Mouse (Mus musculus): ENCODE measurements around the gene Sprr2a2. TPM values are rescaled to one million over a fixed set of nuclear protein-coding genes. Genes with fewer than 3 reads are reported as not detected.
A peak's percentile ranks its signal among the peaks of the same experiment; 100 is the strongest.
"Not testable (repeated sequence)": the region's sequence is repeated elsewhere in the genome, so short reads cannot be mapped to it uniquely, and the experiment has no call there.

Gene Sprr2a2
- polyA plus RNA-seq (2012; rRNA removed): 83.9 and 143 TPM in 2 replicates

DNA sequence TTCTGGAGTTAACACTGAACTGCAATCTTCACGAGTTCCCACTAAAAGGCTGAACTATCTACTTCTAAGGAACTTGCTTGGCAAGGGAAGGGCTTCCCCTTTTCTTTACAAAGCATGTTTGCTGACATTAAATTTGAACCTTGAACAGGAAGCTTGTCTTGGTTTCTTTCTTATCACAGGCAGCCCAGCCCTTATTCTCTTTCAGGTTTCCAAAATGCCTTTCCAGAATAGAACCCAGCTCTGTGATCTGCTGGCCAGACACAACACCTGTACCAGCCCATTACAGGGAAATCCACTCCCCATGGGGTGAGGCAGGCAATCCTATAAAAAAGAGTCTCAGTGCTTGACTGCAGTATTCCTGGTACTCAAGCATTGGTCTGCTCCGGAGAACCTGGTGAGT lies at the start of gene Sprr2a2, which contains the start of gene Sprr2a1:
TSS of gene Sprr2a2 (plus strand) at position 352 of the 400 bp plus-strand sequence.
TSS of gene Sprr2a1 (plus strand) at position 231 of the 400 bp plus-strand sequence.
- H3K27ac ChIP-seq (ENCODE audit: insufficient read depth, low read depth, low read length); H3K4me3 ChIP-seq (ENCODE audit: insufficient read depth, low read depth, low read length); H3K36me3 ChIP-seq (ENCODE audit: control insufficient read depth, insufficient read depth, low read length); DNase-seq; H3K4me1 ChIP-seq (ENCODE audit: control insufficient read depth, insufficient read depth, low read length); H3K27me3 ChIP-seq (replicated peaks; ENCODE audit: control insufficient read depth, insufficient read depth, low read length): not testable (repeated sequence)
- WGBS: no CpG with 5 or more reads among the region's 2 CpGs

- Histone ChIP-seq H3K27ac (ENCODE audit: insufficient read depth, low read depth, low read length) (no peak overlapping the region), H3K27me3 (replicated peaks; ENCODE audit: control insufficient read depth, insufficient read depth, low read length) (no peaks in the 10 kb centered on the region), H3K36me3 (ENCODE audit: control insufficient read depth, insufficient read depth, low read length) (no peaks in the 10 kb centered on the region), H3K4me1 (ENCODE audit: control insufficient read depth, insufficient read depth, low read length) (no peaks in the 10 kb centered on the region), H3K4me3 (ENCODE audit: insufficient read depth, low read depth, low read length) (no peak overlapping the region)
- 53% methylated on average over 3 of the region's 3 CpGs for WGBS
- DNase-seq: peak; percentile 24
- TF ChIP-seq CTCF (conservative IDR thresholded peaks at IDR 0.05; ENCODE audit: insufficient read depth, insufficient read length, low read depth, low read length) (no peak), POLR2A (IDR thresholded peaks at IDR 0.05; ENCODE audit: low read depth, low read length) (no peak)
Measured at GRCm38 (mm10) chr3:92169847-92170246, 45.9 kb upstream of the Sprr2a2 start.

DNA sequence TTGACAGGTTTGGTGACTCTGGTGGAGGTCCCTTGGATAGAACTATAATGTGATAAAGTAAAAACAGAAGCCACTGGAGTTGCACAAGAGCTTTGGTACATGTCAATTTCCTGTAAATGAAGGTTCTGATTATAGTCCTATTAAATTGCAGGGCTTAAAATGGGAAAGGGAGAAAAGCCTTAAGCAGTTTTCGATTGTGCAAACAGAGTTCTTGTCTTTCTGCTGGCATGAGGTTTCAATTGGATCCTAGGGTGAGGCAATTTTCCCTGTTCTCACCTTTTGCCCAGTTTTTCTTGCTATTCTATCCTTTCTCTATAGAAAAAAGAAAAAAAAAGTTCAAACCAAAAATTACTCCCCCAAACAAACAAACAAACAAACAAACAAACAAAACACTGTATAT lies 38.8 kb upstream of the Sprr2a2 start:
- Histone ChIP-seq H3K27me3 (replicated peaks; ENCODE audit: control insufficient read depth, insufficient read depth, low read length) (no peaks in the 10 kb centered on the region), H3K4me1 (ENCODE audit: control insufficient read depth, insufficient read depth, low read length) (no peaks in the 10 kb centered on the region), H3K36me3 (ENCODE audit: control insufficient read depth, insufficient read depth, low read length) (no peaks in the 10 kb centered on the region), H3K27ac (ENCODE audit: insufficient read depth, low read depth, low read length) (no peak overlapping the region), H3K4me3 (ENCODE audit: insufficient read depth, low read depth, low read length) (no peak overlapping the region)
- TF ChIP-seq CTCF (conservative IDR thresholded peaks at IDR 0.05; ENCODE audit: insufficient read depth, insufficient read length, low read depth, low read length) (no peak), POLR2A (IDR thresholded peaks at IDR 0.05; ENCODE audit: low read depth, low read length) (no peak)
- WGBS: 72% methylated on average over 1 of the region's 1 CpGs
- no peak for DNase-seq

DNA sequence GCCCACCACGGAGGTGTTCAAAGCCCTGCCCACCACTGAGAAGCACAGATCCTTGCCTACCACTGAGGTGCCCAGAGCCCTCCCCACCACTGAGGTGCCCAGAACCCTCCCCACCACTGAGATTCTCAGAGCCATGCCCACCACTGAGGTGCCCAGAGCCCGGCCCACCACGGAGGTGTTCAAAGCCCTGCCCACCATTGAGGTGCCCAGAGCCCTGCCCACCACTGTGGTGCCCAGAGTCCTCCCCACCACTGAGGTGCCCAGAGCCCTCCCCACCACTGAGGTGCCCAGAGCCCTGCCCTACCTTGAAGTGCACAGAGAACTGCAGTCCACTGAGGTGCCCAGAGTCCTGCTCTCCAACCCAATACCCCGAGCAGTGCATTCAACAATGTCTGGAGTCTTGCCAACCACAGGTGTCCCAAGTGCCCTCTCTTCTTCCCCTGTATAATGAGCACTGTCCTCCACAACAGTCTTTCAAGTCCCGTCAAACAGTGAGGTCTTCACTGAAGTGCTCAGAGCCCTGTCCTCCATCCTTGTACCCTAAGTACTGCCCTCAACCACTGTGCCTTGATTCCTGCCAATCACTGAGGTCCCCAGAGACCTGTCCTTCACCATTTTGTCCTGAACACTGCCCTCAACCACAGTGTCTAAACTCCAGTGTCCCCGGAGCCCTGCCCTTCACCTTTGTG lies 20.1 kb upstream of the Sprr2a2 start:
- no peak for DNase-seq
- no peaks in the 10 kb centered on the region for H3K36me3 ChIP-seq (ENCODE audit: control insufficient read depth, insufficient read depth, low read length)
- no peak overlapping the region for H3K27ac ChIP-seq (ENCODE audit: insufficient read depth, low read depth, low read length)
- 84% methylated on average over 6 of the region's 6 CpGs for WGBS
- H3K27me3 ChIP-seq (replicated peaks; ENCODE audit: control insufficient read depth, insufficient read depth, low read length): no peaks in the 10 kb centered on the region
- TF ChIP-seq POLR2A (IDR thresholded peaks at IDR 0.05; ENCODE audit: low read depth, low read length) (no peak), CTCF (conservative IDR thresholded peaks at IDR 0.05; ENCODE audit: insufficient read depth, insufficient read length, low read depth, low read length) (no peak)
- no peaks in the 10 kb centered on the region for H3K4me1 ChIP-seq (ENCODE audit: control insufficient read depth, insufficient read depth, low read length)
- H3K4me3 ChIP-seq (ENCODE audit: insufficient read depth, low read depth, low read length): no peak overlapping the region

DNA sequence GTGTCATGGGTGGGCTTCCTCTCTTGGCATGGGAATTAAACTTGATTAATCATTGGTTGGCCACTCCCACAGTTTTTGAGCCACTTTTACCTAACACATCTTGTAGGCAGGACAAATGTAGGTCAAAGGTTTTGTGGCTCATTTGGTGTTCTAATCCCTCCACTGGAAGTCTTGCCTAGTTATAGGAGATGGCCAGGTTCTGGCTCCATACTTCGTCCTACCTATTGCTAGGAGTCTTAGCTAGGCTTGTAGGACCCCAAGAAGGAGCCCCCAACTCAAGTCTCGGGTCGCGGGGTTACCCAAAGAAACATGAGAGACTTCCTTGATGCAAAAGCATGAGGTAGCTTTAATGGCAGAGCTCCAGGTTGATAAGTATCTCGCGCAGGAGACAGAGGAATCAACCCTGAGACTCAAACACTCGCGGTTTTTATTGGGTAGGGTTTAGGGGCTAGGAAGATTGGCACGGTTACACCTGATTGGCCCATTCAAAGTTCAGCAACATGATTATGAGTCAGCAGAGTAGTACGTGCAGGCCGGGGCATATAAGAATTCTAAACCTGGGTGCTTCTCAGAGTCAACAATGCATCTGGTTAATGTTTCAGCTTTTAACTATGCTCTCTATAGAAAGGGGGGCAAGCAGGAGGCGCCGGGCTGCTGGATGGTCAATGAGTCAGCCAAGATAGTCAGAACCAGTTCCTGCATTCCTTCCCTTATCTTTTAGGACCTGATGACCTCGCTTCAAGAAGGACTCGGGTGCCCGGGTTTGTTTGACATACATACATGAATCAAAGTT lies 4.4 kb upstream of the Sprr2a2 start:
- H3K4me1 ChIP-seq (ENCODE audit: control insufficient read depth, insufficient read depth, low read length); H3K4me3 ChIP-seq (ENCODE audit: insufficient read depth, low read depth, low read length); H3K36me3 ChIP-seq (ENCODE audit: control insufficient read depth, insufficient read depth, low read length); H3K27ac ChIP-seq (ENCODE audit: insufficient read depth, low read depth, low read length); H3K27me3 ChIP-seq (replicated peaks; ENCODE audit: control insufficient read depth, insufficient read depth, low read length); DNase-seq: not testable (repeated sequence)
- WGBS: no CpG with 5 or more reads among the region's 16 CpGs

DNA sequence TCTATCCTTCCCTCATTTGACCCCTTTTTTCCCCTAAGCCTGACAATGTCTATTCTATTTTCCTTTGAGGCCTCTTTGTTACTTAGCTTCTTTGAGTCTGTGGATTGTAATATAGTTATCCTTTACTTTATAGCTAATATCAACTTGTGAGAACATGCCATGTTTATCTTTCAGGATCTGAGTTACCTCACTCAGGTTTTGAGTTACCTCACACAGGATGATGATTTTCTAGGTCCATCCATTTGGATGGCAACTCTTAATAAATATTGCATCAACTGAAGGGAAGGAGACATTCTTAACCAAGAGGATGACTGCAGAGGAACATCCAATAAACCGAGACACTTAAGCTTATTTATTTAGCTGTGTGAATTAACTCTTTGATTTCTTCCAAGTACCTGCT lies 3.7 kb upstream of the Sprr2a2 start:
- no CpG with 5 or more reads among the region's 1 CpGs for WGBS

GRCm38 (mm10) chr3:92213651-92214050 lies 2.1 kb upstream of the Sprr2a2 start:
- DNase-seq; H3K36me3 ChIP-seq (ENCODE audit: control insufficient read depth, insufficient read depth, low read length); H3K4me1 ChIP-seq (ENCODE audit: control insufficient read depth, insufficient read depth, low read length); H3K4me3 ChIP-seq (ENCODE audit: insufficient read depth, low read depth, low read length); H3K27ac ChIP-seq (ENCODE audit: insufficient read depth, low read depth, low read length); H3K27me3 ChIP-seq (replicated peaks; ENCODE audit: control insufficient read depth, insufficient read depth, low read length): not testable (repeated sequence)

More for the DNA sequence above, 3.7 kb upstream of the Sprr2a2 start:
- H3K36me3 ChIP-seq (ENCODE audit: control insufficient read depth, insufficient read depth, low read length); H3K27ac ChIP-seq (ENCODE audit: insufficient read depth, low read depth, low read length); DNase-seq; H3K27me3 ChIP-seq (replicated peaks; ENCODE audit: control insufficient read depth, insufficient read depth, low read length); H3K4me1 ChIP-seq (ENCODE audit: control insufficient read depth, insufficient read depth, low read length); H3K4me3 ChIP-seq (ENCODE audit: insufficient read depth, low read depth, low read length): not testable (repeated sequence)

- DNase-seq; H3K4me1 ChIP-seq (ENCODE audit: control insufficient read depth, insufficient read depth, low read length); H3K4me3 ChIP-seq (ENCODE audit: insufficient read depth, low read depth, low read length); H3K27ac ChIP-seq (ENCODE audit: insufficient read depth, low read depth, low read length); H3K27me3 ChIP-seq (replicated peaks; ENCODE audit: control insufficient read depth, insufficient read depth, low read length); H3K36me3 ChIP-seq (ENCODE audit: control insufficient read depth, insufficient read depth, low read length): not testable (repeated sequence)
- no CpG with 5 or more reads among the region's 8 CpGs for WGBS
Measured at GRCm38 (mm10) chr3:92219031-92219430, 3.3 kb downstream of the Sprr2a2 start.

DNA sequence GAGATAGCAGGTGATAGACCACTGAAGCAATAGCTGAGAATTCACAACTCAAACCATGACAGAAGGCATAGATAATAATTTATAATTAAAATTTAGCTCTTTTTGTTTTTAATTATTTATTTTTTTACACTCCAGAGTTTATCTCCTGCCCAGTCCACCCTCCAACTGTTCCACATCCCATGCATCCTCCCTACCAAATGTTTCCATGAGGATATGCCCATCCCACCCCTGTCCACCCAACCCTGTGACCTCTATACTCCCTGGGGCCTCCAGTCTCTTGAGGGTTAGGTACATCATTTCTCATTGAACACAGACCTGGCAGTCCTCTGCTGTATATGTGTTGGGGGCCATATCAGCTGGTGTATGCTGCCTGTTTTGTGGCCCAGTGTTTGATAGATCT lies 8.0 kb downstream of the Sprr2a2 start:
- DNase-seq; H3K4me1 ChIP-seq (ENCODE audit: control insufficient read depth, insufficient read depth, low read length); H3K36me3 ChIP-seq (ENCODE audit: control insufficient read depth, insufficient read depth, low read length); H3K4me3 ChIP-seq (ENCODE audit: insufficient read depth, low read depth, low read length); H3K27ac ChIP-seq (ENCODE audit: insufficient read depth, low read depth, low read length); H3K27me3 ChIP-seq (replicated peaks; ENCODE audit: control insufficient read depth, insufficient read depth, low read length): not testable (repeated sequence)

DNA sequence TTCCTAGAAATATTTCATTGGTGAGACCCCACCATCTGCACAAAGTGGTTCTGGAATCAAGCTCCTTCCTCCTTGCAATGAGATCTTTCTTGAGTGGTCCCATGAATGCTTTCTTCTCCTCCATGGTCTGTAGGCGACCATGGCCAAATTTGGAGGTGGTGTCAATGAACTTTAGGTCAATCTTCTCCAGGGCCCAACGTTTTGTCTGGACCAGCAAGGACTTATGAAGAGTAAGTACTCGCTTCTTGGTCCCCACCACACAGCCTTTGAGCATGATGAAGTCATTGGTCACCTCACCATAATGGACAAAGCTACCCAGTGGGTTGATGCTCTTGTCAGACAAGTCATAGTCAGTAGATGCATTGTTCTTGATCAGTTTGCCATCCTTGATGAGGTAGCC lies 11.7 kb downstream of the Sprr2a2 start:
- H3K27ac ChIP-seq (ENCODE audit: insufficient read depth, low read depth, low read length); DNase-seq; H3K36me3 ChIP-seq (ENCODE audit: control insufficient read depth, insufficient read depth, low read length); H3K27me3 ChIP-seq (replicated peaks; ENCODE audit: control insufficient read depth, insufficient read depth, low read length); H3K4me3 ChIP-seq (ENCODE audit: insufficient read depth, low read depth, low read length); H3K4me1 ChIP-seq (ENCODE audit: control insufficient read depth, insufficient read depth, low read length): not testable (repeated sequence)
- WGBS: 75% methylated on average over 3 of the region's 3 CpGs
